Mouse (Mus musculus) heart, adult 8-10 months (tissue): Measurements from ENCODE around the gene Ankrd1. TPM values are rescaled to one million over a fixed set of nuclear protein-coding genes. Genes with fewer than 3 reads are reported as not detected.

Source experiments
- DNase-seq: peaks from one replicate; pipeline ENCODE4 v3.0.0; 2022; ENCODE audit warnings: low spot score
- total RNA-seq, 4 experiments: library from RNA; stranded (reverse); gene quantifications; 2 replicates each; pipeline ENCODE4 v1.2.4; 2022

Ankrd1 gene
- 1,000 to 10,000 TPM in 2 of 4 experiments, 100 to 1,000 TPM in 2; 472 to 1,222 (median 1,005) TPM for total RNA-seq

- peak; percentile 42 for DNase-seq
These were observed at the start of gene Ankrd1 for GRCm38 (mm10) chr19:36119783-36120471. Ankrd1 (minus strand) TSS chr19:36120099.

- DNase-seq = peak; percentile 45
These were observed 49.2 kb upstream of the Ankrd1 start for GRCm38 (mm10) chr19:36169101-36169500.

- peak; percentile 54 for DNase-seq
These were observed 48.2 kb upstream of the Ankrd1 start for GRCm38 (mm10) chr19:36168121-36168520.

- peak; percentile 40 for DNase-seq
These were observed 47.5 kb upstream of the Ankrd1 start for GRCm38 (mm10) chr19:36167291-36167896.

GRCm38 (mm10) chr19:36166401-36167160 lies 46.7 kb upstream of the Ankrd1 start:
- peak; percentile 19 for DNase-seq

- no peak for DNase-seq
These were observed 45.5 kb upstream of the Ankrd1 start for GRCm38 (mm10) chr19:36165351-36165750.

GRCm38 (mm10) chr19:36150241-36151007 lies 30.5 kb upstream of the Ankrd1 start:
- no peak for DNase-seq

GRCm38 (mm10) chr19:36148578-36148977 lies 28.7 kb upstream of the Ankrd1 start:
- no peak for DNase-seq

GRCm38 (mm10) chr19:36143571-36143970 lies 23.7 kb upstream of the Ankrd1 start:
- DNase-seq = no peak

GRCm38 (mm10) chr19:36133731-36134130 lies 13.8 kb upstream of the Ankrd1 start:
- no peak for DNase-seq

- DNase-seq = no peak
These were observed 13.2 kb upstream of the Ankrd1 start for GRCm38 (mm10) chr19:36133064-36133463.

- DNase-seq = no peak
These were observed 12.1 kb upstream of the Ankrd1 start for GRCm38 (mm10) chr19:36131990-36132389.

GRCm38 (mm10) chr19:36130181-36130580 lies 10.3 kb upstream of the Ankrd1 start:
- no peak for DNase-seq

GRCm38 (mm10) chr19:36129643-36130042 lies 9.7 kb upstream of the Ankrd1 start:
- DNase-seq = no peak

GRCm38 (mm10) chr19:36129213-36129612 lies 9.3 kb upstream of the Ankrd1 start:
- no peak for DNase-seq

- no peak for DNase-seq
These were observed 8.5 kb upstream of the Ankrd1 start for GRCm38 (mm10) chr19:36128440-36128839.

GRCm38 (mm10) chr19:36124203-36124602 lies 4.3 kb upstream of the Ankrd1 start:
- no peak for DNase-seq

GRCm38 (mm10) chr19:36119219-36119618 lies 680 bp downstream of the Ankrd1 start:
- DNase-seq = no peak

GRCm38 (mm10) chr19:36116185-36116584 lies 3.7 kb downstream of the Ankrd1 start:
- DNase-seq = no peak

- no peak for DNase-seq
These were observed 7.9 kb downstream of the Ankrd1 start for GRCm38 (mm10) chr19:36112007-36112406.

GRCm38 (mm10) chr19:36111054-36111895 lies 8.6 kb downstream of the Ankrd1 start:
- DNase-seq = no peak
